Mouse (Mus musculus) v-Abl transformed pro-B cells (cell line): Measurements from ENCODE around the gene Hip1.

Source experiments
- in situ Hi-C, 2 experiments: fragments of 400-800 bp; cut with MboI; formaldehyde crosslinking; loops; one replicate each; pipeline ENCODE4 v1.15.1; 2025; ENCODE audit not compliant: unreplicated experiment in 2 of 2

Hip1 gene

DNA sequence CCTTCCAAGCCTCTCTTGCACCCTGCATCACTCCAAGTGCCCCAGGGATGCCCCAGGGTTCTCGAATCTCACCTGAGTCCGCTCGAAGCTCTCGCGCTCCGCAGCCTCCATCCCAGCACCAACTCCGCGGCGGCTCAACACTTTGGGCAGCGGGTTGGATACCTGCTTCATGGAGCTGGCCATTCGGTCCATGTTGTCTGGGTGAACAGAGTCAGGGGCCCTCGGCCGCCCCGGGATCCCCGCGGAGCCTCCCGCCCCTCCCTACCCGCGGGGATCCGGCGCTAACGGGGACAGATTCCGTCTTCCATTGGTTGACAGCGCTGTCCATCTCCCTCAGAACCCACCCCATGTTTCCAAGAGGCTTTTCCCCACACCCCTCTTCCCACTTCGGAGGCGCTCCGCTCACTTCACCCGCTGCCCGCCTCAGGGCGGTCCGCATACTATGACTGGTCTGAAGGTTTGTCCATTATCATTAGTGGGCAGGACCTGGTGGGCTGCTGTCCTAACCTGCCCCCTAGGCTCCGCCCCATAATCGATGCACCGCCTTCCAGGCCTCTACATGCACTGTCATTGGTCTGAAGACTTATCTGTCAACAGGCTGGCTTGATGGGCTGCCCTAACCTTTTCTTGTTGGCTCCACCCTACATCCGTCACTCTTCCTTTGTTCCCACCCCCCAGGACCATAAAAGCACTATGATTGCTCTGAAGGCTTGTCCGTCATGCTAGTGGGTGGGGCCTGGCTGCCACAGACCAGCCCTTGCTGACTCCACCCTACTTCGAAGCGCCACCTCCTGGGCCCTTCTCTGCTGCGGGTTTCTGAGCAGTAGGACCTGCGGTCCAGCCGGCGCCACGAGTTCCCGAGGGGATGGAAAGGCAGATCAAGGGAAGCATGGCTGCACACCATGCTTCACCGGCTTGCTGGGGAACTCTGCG, at the start of gene Hip1:
Gene Hip1, minus strand, starts transcription at position 256 of the 933 bp plus-strand sequence.
- in situ Hi-C loops = loop anchor here in 1 of 2 experiments (5.0 kb wide), 2 partner anchors 72 to 222 kb away; no protein-coding TSS in a partner anchor

DNA sequence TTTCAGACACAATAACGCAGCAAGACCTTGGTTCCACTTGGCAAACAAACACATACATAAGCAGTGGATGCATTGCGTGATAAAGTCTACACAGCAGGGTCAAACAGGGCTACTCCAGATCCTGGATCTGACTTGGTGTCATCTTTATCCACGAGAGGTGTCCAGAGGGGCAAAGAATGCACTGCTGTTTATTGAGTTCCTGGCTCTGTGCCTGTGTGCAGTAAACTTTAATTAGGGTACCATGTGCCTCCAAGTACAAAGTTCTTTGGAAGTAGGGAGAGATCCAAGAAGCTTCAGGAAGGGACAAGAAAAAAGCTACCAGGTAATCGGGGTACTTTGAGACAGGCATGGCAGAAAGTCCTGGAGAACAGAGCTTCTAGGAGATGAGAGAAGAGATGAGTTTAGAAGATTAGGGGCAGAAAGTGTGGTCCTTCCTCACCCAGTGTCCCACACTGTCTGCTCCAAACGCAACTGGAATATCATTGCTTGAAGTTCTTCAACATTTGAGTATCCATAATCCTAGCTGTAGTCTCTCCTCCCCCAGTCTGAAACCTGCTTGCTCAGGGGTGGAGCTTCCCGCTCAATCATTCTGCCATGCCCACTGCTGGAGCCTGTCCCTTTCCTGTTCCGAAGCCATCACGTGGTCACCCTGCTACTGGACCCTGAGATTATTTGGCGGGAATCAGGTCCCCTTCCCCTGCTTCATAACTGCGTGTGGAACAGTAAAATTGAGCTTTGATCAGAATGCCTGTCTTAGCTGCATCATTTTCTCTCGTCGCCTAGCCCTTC, 45.3 kb upstream of the Hip1 start:
- in situ Hi-C loops = no loop called here

DNA sequence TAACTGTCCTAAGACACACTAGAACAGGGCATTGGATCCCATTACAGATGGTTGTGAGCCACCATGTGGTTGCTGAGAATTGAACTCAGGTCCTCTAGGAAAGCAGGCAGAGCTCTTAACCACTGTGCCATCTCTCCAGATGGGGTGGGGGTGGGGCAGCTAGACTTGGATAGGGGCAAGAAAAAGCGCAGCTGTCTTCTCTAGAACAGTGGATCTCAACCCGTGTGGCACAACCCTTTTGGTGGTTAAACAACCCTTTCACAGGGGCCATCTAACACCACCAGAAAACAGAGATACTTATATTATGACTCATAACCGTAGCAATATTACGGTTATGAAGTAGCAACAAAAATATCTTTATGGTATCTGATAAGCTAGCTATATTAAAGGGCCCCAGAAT, 42.8 kb upstream of the Hip1 start:
- in situ Hi-C loops = no loop called here

GRCm38 (mm10) chr5:135585691-135586090, 40.8 kb upstream of the Hip1 start:
- in situ Hi-C loops = no loop called here

- in situ Hi-C loops = no loop called here
Observed at GRCm38 (mm10) chr5:135582330-135582729, 37.4 kb upstream of the Hip1 start.

DNA sequence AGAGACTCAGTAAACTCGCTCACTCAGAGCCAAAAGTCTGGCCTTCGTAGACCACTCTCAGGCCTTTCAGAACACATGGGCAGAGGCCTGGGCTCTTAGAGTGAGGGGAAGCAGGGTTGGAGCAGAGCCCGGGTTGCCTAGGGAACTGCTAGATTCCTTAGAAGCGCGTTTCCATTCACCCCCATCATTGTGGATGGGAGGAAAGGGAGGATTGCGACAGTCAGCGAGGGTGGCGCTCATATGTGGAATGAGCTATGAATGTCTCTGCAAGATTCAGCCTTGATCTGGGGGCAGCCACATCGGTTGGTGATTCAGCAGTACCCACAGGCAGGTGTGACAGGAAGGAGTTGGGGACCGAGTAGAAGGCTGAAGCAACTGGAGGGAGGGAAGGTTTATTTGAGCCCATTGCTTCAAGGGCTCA, 34.4 kb upstream of the Hip1 start:
- in situ Hi-C loops = no loop called here

GRCm38 (mm10) chr5:135576055-135576454, 31.1 kb upstream of the Hip1 start:
- in situ Hi-C loops = no loop called here

DNA sequence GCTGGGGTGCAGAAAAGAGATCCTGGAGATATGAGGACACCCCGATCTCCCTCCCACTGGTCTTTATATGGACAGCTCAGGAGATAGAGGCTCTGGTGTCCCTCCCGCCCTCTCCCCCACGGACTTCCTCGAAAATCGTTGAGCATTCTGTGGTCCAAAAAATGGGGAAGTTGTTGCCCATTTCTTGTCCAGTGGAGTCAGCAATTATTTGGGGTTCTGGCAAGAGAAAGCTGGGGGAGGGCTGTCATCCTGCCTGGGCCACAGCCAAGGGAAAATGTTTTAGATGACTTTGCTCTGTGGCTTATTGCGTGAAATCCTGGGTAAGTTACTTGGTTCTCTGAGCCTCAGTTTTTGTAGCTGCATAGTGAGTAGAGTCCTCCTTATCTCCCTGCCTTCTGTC, 28.1 kb upstream of the Hip1 start, which contains the start of gene Ccl24:
Gene Ccl24, minus strand, starts transcription at position 44 of the 400 bp plus-strand sequence.
- in situ Hi-C loops = no loop called here

DNA sequence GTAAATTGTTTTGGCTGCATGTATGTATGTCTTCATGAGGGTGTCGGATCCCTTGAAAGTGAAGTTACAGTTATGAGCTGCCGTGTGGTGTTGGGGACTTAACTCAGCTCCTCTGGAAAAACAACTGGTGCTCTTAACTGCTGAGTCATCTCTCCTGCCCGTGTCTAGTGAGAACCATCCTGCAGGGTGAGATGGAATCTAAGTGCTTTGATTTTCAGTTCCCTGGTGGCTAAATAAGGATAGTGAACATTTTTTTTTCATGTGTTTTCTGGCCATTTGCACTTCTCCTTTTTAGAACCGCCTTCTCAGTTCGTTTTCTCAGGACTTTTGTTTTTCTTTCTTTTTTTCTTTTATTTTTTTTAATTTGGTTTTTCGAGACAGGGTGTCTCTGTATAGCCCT, 23.8 kb upstream of the Hip1 start:
- in situ Hi-C loops = no loop called here

DNA sequence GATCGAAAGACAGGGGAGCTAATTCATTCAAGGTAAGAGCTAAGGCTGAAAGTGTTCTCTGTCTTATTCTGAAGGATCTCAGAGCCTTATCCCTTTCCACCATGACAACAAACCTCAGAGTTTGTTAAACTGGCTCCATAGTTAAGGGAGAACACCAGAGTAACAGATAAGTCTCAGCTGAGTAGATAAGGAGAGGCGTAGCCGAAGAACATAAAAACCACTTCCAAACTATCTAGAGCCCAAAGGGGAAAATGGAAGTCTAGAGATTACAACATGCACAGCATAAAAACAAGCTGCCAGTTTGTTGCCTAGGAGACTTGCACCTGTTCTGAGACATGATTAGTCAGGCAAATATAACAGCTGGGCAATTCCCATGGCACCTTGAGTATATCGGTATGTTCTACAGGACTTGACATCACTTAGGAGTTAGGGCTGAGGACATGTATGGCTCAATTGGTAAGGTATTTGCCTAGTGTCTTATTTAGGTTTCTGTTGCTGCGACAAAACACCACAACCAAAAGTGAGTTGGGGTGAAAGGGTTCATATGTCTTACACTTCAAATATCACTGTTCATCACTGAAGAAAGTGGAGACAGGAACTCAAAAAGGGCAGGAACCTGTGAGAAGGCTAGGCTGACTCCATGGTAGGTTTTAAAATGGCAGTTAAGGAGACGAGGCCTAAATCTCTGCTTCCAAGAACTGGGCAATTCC, 22.8 kb upstream of the Hip1 start:
- in situ Hi-C loops = no loop called here

DNA sequence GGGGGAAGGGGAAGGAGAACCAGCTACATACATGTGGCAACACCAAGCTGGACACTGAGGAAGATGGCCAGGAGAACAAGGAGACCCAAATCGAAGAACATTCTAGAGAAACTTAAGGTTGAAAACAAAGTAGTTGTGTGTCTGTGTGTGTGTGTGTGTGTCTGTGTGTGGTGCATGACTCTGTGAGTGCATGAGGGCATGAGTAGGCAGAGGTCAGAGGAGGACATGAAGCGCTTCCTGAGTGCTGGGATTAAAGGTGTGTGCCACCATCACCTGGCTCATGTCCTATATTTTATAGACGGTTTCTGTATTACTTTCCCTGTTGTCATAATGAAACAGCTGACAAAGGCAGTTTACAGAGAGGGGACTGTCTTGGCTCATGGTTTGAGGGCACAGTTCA, 18.5 kb upstream of the Hip1 start, which contains the start of gene Ccl26:
Gene Ccl26, minus strand, starts transcription at position 101 of the 400 bp plus-strand sequence.
- in situ Hi-C loops = no loop called here

GRCm38 (mm10) chr5:135557671-135558070, 12.8 kb upstream of the Hip1 start:
- in situ Hi-C loops = loop anchor here in 1 of 2 experiments (5.0 kb wide), 1 partner anchor 60 kb away; no protein-coding TSS in a partner anchor

GRCm38 (mm10) chr5:135557051-135557450, 12.1 kb upstream of the Hip1 start:
- in situ Hi-C loops = loop anchor here in 1 of 2 experiments (5.0 kb wide), 1 partner anchor 60 kb away; no protein-coding TSS in a partner anchor

DNA sequence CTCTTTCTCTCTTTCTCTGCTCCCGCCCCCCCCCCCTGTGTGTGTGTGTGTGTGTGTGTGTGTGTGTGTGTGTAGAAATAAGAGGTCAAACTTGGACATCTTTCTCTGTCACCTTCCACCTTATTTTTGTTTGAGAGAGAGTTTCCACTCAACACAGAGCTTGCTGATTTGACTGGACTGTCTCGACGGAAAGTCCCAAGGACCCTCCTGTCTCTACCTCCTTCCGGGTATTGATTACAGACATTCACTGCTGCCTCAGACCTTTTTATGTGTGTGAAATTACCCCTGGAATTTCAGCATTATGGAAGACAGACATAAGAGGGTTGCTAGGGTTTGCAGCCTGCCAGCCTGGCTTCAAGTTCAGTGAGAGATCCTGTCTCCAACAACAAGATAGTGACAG, 11.3 kb upstream of the Hip1 start:
- in situ Hi-C loops = loop anchor here in 1 of 2 experiments (5.0 kb wide), 1 partner anchor 61 kb away; no protein-coding TSS in a partner anchor

GRCm38 (mm10) chr5:135551591-135551990, 6.7 kb upstream of the Hip1 start:
- in situ Hi-C loops = no loop called here

- in situ Hi-C loops = no loop called here
Observed at GRCm38 (mm10) chr5:135550910-135551309, 6.0 kb upstream of the Hip1 start.

GRCm38 (mm10) chr5:135547990-135548389, 3.1 kb upstream of the Hip1 start:
- in situ Hi-C loops = loop anchor here in 1 of 2 experiments (5.0 kb wide), 2 partner anchors 69 to 219 kb away; no protein-coding TSS in a partner anchor

GRCm38 (mm10) chr5:135544032-135544558, 825 bp downstream of the Hip1 start:
- in situ Hi-C loops = no loop called here

DNA sequence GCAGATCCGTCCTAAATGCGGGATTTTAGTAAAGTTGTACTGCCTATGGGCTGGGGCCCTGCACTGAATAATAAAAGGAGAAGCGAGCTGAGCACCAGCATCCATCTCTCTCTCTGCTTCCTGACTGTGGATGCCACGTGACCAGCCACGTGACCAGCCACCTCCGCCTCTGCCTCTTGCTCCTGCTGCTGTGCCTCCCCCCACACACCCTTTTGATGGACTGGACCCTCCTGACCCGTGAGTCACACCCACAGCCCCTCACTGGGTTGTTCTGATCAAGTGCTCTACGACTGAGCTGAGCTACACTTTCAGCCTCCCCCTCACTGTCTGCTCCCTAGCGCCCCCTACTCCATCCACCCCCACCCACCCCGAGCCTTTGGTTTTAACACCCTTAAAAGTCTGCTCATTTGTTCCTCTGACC, 7.1 kb downstream of the Hip1 start:
- in situ Hi-C loops = loop anchor here in 1 of 2 experiments (5.0 kb wide), 1 partner anchor 51 kb away; no protein-coding TSS in a partner anchor

GRCm38 (mm10) chr5:135537326-135537725, 7.6 kb downstream of the Hip1 start:
- in situ Hi-C loops = loop anchor here in 1 of 2 experiments (5.0 kb wide), 1 partner anchor 50 kb away; no protein-coding TSS in a partner anchor
